Mouse (Mus musculus) ES-Bruce4 (cell line): ENCODE data around the gene Tbx5.

Experiments
- EP300 ChIP-seq: IDR thresholded peaks from 2 replicates; pipeline ENCODE4 v1.6.1; 2011; ENCODE audit warnings: low read depth, low read length; ENCODE audit not compliant: insufficient read depth
- POLR2A ChIP-seq: IDR thresholded peaks from one replicate; pipeline ENCODE4 v1.8.1; 2011; ENCODE audit warnings: low read length; ENCODE audit not compliant: insufficient read depth

GRCm38 (mm10) chr5:119834031-119834403 is 1.5 kb downstream of the Tbx5 start:
- no peak for TF ChIP-seq EP300
- TF ChIP-seq POLR2A = no peak
